In the genomic region with DNA sequence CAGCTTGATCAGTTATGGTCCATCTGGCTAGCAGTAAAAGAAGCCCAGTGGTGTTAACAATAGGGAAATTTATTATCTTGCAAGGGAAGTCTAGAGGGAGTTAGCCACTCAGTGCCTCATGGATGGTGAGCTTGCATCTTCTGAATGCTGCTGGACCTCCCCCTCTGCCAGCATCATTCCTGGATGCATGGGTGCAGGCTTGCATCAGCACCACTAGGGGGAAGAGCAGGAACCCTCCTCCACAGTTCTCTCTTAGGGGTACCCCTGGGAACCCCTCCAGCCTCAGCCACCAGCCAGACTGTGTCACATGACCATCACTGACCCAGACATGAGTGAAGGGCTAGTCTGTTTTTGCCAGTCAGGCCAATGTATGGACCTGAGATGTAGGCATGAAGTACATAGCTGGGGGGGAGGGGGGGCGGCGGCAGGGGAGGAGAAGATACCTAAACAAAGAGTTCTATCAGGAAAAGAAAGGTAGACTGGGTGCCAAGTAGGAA, we compare ENCODE assay signal across 17 mouse cellular contexts. TPM values are rescaled to one million over a fixed set of nuclear protein-coding genes. Genes with fewer than 3 reads are reported as not detected.
A peak's percentile ranks its signal among the peaks of the same experiment; 100 is the strongest.
DNase-seq lines count a peak whose midpoint lies in the region; ATAC-seq and TF ChIP-seq lines count a peak whose summit lies in the region.
"Had no signal": no experiment of that assay in that cellular context is flagged by ENCODE, and none has a peak within 500 bp of the region (broad histone marks: within the 10 kb centered on the region; RNA-seq: fewer than 3 reads in every experiment).

No protein-coding gene starts in this region.

- H3K27me3 ChIP-seq in hindbrain, embryonic 10.5 days (ENCODE audit: insufficient read depth, poor library complexity, severe bottlenecking): no peaks in the 10 kb centered on the region; the same call in 1 of the 2 replicates
- no peaks in the 10 kb centered on the region for H3K27me3 ChIP-seq in hindbrain, embryonic 14.5 days (ENCODE audit: control insufficient read depth, insufficient read depth, low read length)
- no peaks in the 10 kb centered on the region for H3K27me3 ChIP-seq in lung, embryonic 14.5 days (ENCODE audit: insufficient read depth, low read length)
- H3K27me3 ChIP-seq: heart, embryonic 13.5 days had no signal

- H3K9ac ChIP-seq in hindbrain, embryonic 14.5 days: no peak overlapping the region
- H3K9ac ChIP-seq in lung, embryonic 14.5 days: no peak overlapping the region
- H3K9ac ChIP-seq: heart, embryonic 13.5 days had no signal

- 92% methylated on average over 2 of the region's 2 CpGs for WGBS in hindbrain, embryonic 10.5 days
- WGBS in hindbrain, embryonic 14.5 days: 97% methylated on average over 2 of the region's 2 CpGs
- WGBS in lung, embryonic 14.5 days: 91% methylated on average over 2 of the region's 2 CpGs
- WGBS in bone marrow, adult 2 months: 97% methylated on average over 2 of the region's 2 CpGs

- H3K27ac ChIP-seq in hindbrain, embryonic 10.5 days: peak overlapping the region; percentile 76; the same call in 1 of the 2 replicates
- H3K27ac ChIP-seq in hindbrain, embryonic 14.5 days: no peak overlapping the region
- no peak overlapping the region for H3K27ac ChIP-seq in lung, embryonic 14.5 days (ENCODE audit: low read depth)
- no peak overlapping the region for H3K27ac ChIP-seq in bone marrow, adult 2 months (ENCODE audit: control insufficient read depth, insufficient read depth, low read depth, low read length, poor library complexity)
- H3K27ac ChIP-seq: gastrocnemius, adult 2 months; heart, embryonic 13.5 days had no signal

- peak; percentile 35 for TF ChIP-seq CTCF in lung, embryonic 14.5 days (IDR thresholded peaks at IDR 0.05; ENCODE audit: low read depth)
- 0 out of 2 replicates have a peak, but pooled peaks have one; percentile 8 for TF ChIP-seq CTCF in bone marrow, adult 2 months (IDR thresholded peaks at IDR 0.05; ENCODE audit: control insufficient read depth, insufficient read depth, low read length)

- H3K4me2 ChIP-seq in hindbrain, embryonic 14.5 days (replicated peaks): no peak overlapping the region
- no peak overlapping the region for H3K4me2 ChIP-seq in lung, embryonic 14.5 days
- H3K4me2 ChIP-seq: heart, embryonic 13.5 days had no signal

- H3K4me3 ChIP-seq in hindbrain, embryonic 10.5 days: no peak overlapping the region
- H3K4me3 ChIP-seq in hindbrain, embryonic 14.5 days (replicated peaks; ENCODE audit: low read length): no peak overlapping the region
- no peak overlapping the region for H3K4me3 ChIP-seq in lung, embryonic 14.5 days (ENCODE audit: low read depth, low read length)
- no peak overlapping the region for H3K4me3 ChIP-seq in bone marrow, adult 2 months (replicated peaks; ENCODE audit: control insufficient read depth, low read depth, low read length)
- H3K4me3 ChIP-seq: gastrocnemius, adult 2 months; heart, embryonic 13.5 days had no signal

- ATAC-seq in hindbrain, embryonic 14.5 days (ENCODE audit: low FRiP score): no peak
- ATAC-seq in lung, embryonic 14.5 days (ENCODE audit: insufficient read depth): no peak
- ATAC-seq in megakaryocyte progenitor cell, adult 5-6 weeks (replicated peaks; ENCODE audit: poor library complexity): peak; percentile 56
- ATAC-seq in CD4-positive, CD25-positive, alpha-beta regulatory T cell, adult 4 months: no peak
- ATAC-seq: forebrain, embryonic 16.5 days had no signal

- TF ChIP-seq POLR2A in bone marrow, adult 2 months (IDR thresholded peaks at IDR 0.05; ENCODE audit: borderline replicate concordance, control insufficient read depth, low read depth, low read length): no peak

- no peak for DNase-seq in hindbrain, embryonic 10.5 days (ENCODE audit: low spot score)
- DNase-seq in hindbrain, embryonic 14.5 days (ENCODE audit: low spot score): no peak
- no peak for DNase-seq in lung, embryonic 14.5 days
- no peak for DNase-seq in lung, postnatal 14 days
- no peak for DNase-seq in ovary, postnatal 10 days (ENCODE audit: low spot score)
- DNase-seq: cerebellum, adult 9-10 months; embryo, embryonic 11 days; gastrocnemius, adult 2 months; kidney, postnatal 25 days; lung, postnatal 10 days; midbrain, embryonic 14.5 days; spleen, adult 18-20 months had no signal

- H3K36me3 ChIP-seq in hindbrain, embryonic 10.5 days: no peaks in the 10 kb centered on the region
- H3K36me3 ChIP-seq in hindbrain, embryonic 14.5 days (replicated peaks; ENCODE audit: control insufficient read depth, insufficient read depth): no peaks in the 10 kb centered on the region
- H3K36me3 ChIP-seq in lung, embryonic 14.5 days (ENCODE audit: insufficient read depth): no peaks in the 10 kb centered on the region
- H3K36me3 ChIP-seq: heart, embryonic 13.5 days had no signal

- no peaks in the 10 kb centered on the region for H3K9me3 ChIP-seq in hindbrain, embryonic 10.5 days
- H3K9me3 ChIP-seq in hindbrain, embryonic 14.5 days (ENCODE audit: control insufficient read depth, low read length): no peaks in the 10 kb centered on the region
- H3K9me3 ChIP-seq in lung, embryonic 14.5 days (ENCODE audit: low read depth, low read length): no peaks in the 10 kb centered on the region
- H3K9me3 ChIP-seq: heart, embryonic 13.5 days had no signal

- peaks cover 24% of the 10 kb centered on the region for H3K4me1 ChIP-seq in hindbrain, embryonic 10.5 days (replicated peaks)
- H3K4me1 ChIP-seq in hindbrain, embryonic 14.5 days (replicated peaks; ENCODE audit: control insufficient read depth, insufficient read depth, low read length): no peaks in the 10 kb centered on the region
- H3K4me1 ChIP-seq in lung, embryonic 14.5 days (ENCODE audit: insufficient read depth): no peaks in the 10 kb centered on the region
- no peaks in the 10 kb centered on the region for H3K4me1 ChIP-seq in bone marrow, adult 2 months (ENCODE audit: control insufficient read depth, insufficient read depth, low read length)

RNA-seq across cellular contexts. Expression of a gene that starts 31.6 kb away (rescaled TPM):
- polyA plus RNA-seq in hindbrain, embryonic 10.5 days (2016; fragmentation: Nextera tagmentation; extraction: Ambion mirVana): 32.4 and 37.8 TPM in 2 replicates
- 25.3 and 28.3 TPM in 2 replicates for polyA plus RNA-seq in hindbrain, embryonic 14.5 days (2014; fragmentation: Nextera tagmentation; extraction: Ambion mirVana)
- 34.1 and 34.8 TPM in 2 replicates for polyA plus RNA-seq in lung, embryonic 14.5 days (2014; fragmentation: Nextera tagmentation; extraction: Ambion mirVana)
- 13.6 and 14.4 TPM in 2 replicates for polyA plus RNA-seq in bone marrow, adult 2 months (2011; ENCODE audit: insufficient read depth, insufficient read length, low replicate concordance, missing spikeins)
- total RNA-seq in megakaryocyte progenitor cell, adult 5-6 weeks (2015): 1.1 and 4.0 TPM in 2 replicates
- total RNA-seq in megakaryocyte progenitor cell, adult 5-6 weeks (2017): 1.2 and 1.6 TPM in 2 replicates
- polyA plus RNA-seq in CD4-positive, CD25-positive, alpha-beta regulatory T cell, adult 4 months (2017; shearing (Covaris generic)): 10 to 100 TPM; 44.8 to 46.3 TPM
